Mouse (Mus musculus) testis, adult 2 months (tissue): ENCODE measurements around the gene Col6a4.

Source experiments
- CTCF ChIP-seq: fragments of 200-500 bp; IDR thresholded peaks from 2 replicates; pipeline ENCODE4 v1.5.1; 2012; ENCODE audit warnings: low read depth, mild to moderate bottlenecking, inconsistent platforms, low read length, moderate library complexity; ENCODE audit not compliant: control insufficient read depth, insufficient read depth, insufficient replicate concordance
- POLR2A ChIP-seq: fragments of 200-500 bp; IDR thresholded peaks from 2 replicates; pipeline ENCODE4 v1.6.1; 2012; ENCODE audit warnings: low read depth, mild to moderate bottlenecking, inconsistent platforms, low read length, moderate library complexity; ENCODE audit not compliant: control insufficient read depth

DNA sequence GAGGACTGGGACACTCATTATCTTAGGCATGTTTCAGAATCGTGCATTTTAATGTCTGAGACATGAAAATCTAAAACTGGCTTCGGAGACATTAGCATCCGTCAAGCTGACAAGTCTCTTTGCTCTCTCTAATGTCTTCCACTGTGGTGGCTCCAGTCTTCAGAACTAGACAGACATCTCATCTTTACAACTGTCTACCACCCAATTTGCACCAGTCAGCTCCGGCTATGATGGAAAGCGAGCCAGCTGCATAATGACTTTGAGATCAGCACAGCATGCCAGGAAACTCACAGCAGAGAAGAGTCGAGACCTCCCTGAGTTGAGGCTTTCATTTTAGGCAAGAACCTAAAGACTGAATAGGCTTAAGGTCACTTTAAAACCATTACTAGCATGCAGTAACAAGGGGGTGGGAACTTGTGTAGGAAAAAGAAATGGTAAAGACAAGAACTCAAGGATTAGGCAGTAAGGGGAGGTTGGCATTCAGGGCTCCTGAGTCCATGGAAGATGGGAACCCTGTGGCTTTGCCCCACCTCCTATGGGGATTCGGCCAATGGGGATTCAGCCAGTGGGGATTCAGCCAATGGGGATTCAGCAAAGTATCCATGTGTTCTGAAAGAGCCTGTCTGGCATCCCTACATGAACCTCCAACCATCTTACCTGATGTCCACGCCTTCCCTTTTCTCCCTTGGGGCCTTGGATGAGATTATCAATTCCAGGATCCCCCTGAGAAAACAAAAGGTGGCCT lies 56.5 kb downstream of the Col6a4 start:
- TF ChIP-seq CTCF, result no peak
- no peak for TF ChIP-seq POLR2A
